8 mouse cellular contexts compared by ENCODE assay signal in the genomic region with DNA sequence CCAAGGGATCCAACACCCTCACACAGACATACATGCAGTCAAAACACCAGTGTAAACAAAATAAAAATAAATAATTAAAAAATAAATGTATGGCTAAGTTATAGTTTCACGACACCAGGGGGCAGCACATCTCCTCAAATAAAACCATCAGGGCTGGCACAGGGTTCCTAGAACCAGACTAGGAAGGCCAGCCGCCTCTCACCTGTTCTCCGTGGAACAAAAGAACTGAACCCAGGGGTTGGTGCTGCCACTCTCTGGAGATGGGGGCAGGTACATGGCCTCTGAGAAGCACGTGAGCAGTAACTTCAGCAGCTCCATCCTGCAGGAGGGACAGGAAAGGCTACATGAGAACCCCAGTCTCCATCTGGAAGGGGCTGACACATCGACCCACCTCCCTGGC. TPM values are rescaled to one million over a fixed set of nuclear protein-coding genes. Genes with fewer than 3 reads are reported as not detected.
A peak's percentile ranks its signal among the peaks of the same experiment; 100 is the strongest.
DNase-seq lines count a peak whose midpoint lies in the region; ATAC-seq lines count a peak whose summit lies in the region.

No protein-coding gene starts in this region.

- DNase-seq in heart, adult 18-20 months = peak; percentile 73 to 89
- DNase-seq in c-Kit-positive CD71-negative TER-119-negative erythroid progenitor cells, embryonic 14.5 days (ENCODE audit: low read depth) = peak; percentile 46
- peak; percentile 92 for DNase-seq in forebrain, embryonic 14.5 days (ENCODE audit: low spot score)
- peak; percentile 73 to 76 for DNase-seq in left cerebral cortex, postnatal 14 days (ENCODE audit: low spot score in 2 of 2)
- peak; percentile 55 to 80 for DNase-seq in spleen, postnatal 4 days (ENCODE audit: low spot score in 2 of 2)

- H3K4me3 ChIP-seq in heart, embryonic 11.5 days (ENCODE audit: low read depth, low read length) = no peak overlapping the region
- no peak overlapping the region for H3K4me3 ChIP-seq in forebrain, embryonic 14.5 days (ENCODE audit: low read depth, low read length)
- H3K4me3 ChIP-seq in hindbrain, embryonic 13.5 days = no peak overlapping the region
- no peak overlapping the region for H3K4me3 ChIP-seq in midbrain, embryonic 15.5 days

- H3K4me1 ChIP-seq in heart, embryonic 11.5 days (ENCODE audit: control insufficient read depth, insufficient read depth, low read length) = no peaks in the 10 kb centered on the region; the same call in 1 of the 2 replicates
- H3K4me1 ChIP-seq in forebrain, embryonic 14.5 days (ENCODE audit: control insufficient read depth, insufficient read depth, low read length) = peaks cover 9% of the 10 kb centered on the region; the same call in 1 of the 2 replicates
- H3K4me1 ChIP-seq in hindbrain, embryonic 13.5 days (replicated peaks) = peaks cover 16% of the 10 kb centered on the region
- H3K4me1 ChIP-seq in midbrain, embryonic 15.5 days = peaks cover 13% of the 10 kb centered on the region

- no peak overlapping the region for H3K9ac ChIP-seq in heart, embryonic 11.5 days (ENCODE audit: low read depth, low read length)
- H3K9ac ChIP-seq in forebrain, embryonic 14.5 days (ENCODE audit: low read length) = no peak overlapping the region; the same call in 1 of the 2 replicates
- H3K9ac ChIP-seq in hindbrain, embryonic 13.5 days = peak overlapping the region; percentile 53
- 0 out of 2 replicates have a peak overlapping the region, but pooled peaks have one; percentile 18 for H3K9ac ChIP-seq in midbrain, embryonic 15.5 days

- no peak overlapping the region for H3K4me2 ChIP-seq in heart, embryonic 11.5 days
- H3K4me2 ChIP-seq in forebrain, embryonic 14.5 days (ENCODE audit: low read length) = no peak overlapping the region
- no peak overlapping the region for H3K4me2 ChIP-seq in hindbrain, embryonic 13.5 days
- H3K4me2 ChIP-seq in midbrain, embryonic 15.5 days = no peak overlapping the region

- ATAC-seq in heart, embryonic 11.5 days (replicated peaks; ENCODE audit: insufficient number of reproducible peaks, low FRiP score, low TSS enrichment) = no peak
- peak; percentile 49 for ATAC-seq in forebrain, embryonic 14.5 days
- 0 out of 2 replicates have a peak, but pooled peaks have one; percentile 50 for ATAC-seq in hindbrain, embryonic 13.5 days (ENCODE audit: low FRiP score)
- peak; percentile 59; the same call in 1 of the 2 replicates for ATAC-seq in midbrain, embryonic 15.5 days (replicated peaks)

- no peaks in the 10 kb centered on the region for H3K36me3 ChIP-seq in heart, embryonic 11.5 days (ENCODE audit: control insufficient read depth, insufficient read depth, low read length)
- H3K36me3 ChIP-seq in forebrain, embryonic 14.5 days (ENCODE audit: control insufficient read depth, insufficient read depth, low read length) = 0 out of 2 replicates have a peak, but pooled peaks cover 7% of the 10 kb centered on the region
- H3K36me3 ChIP-seq in hindbrain, embryonic 13.5 days = peaks cover 30% of the 10 kb centered on the region
- H3K36me3 ChIP-seq in midbrain, embryonic 15.5 days (replicated peaks) = peaks cover 4% of the 10 kb centered on the region

- WGBS in heart, embryonic 11.5 days (ENCODE audit: insufficient replicate concordance) = 19% methylated on average over 5 of the region's 5 CpGs
- WGBS in forebrain, embryonic 14.5 days = 14% methylated on average over 5 of the region's 5 CpGs
- WGBS in hindbrain, embryonic 13.5 days = 23% methylated on average over 5 of the region's 5 CpGs
- WGBS in midbrain, embryonic 15.5 days = 17% methylated on average over 5 of the region's 5 CpGs

- H3K27ac ChIP-seq in heart, embryonic 11.5 days (ENCODE audit: low read depth, low read length) = no peak overlapping the region
- H3K27ac ChIP-seq in forebrain, embryonic 14.5 days (ENCODE audit: low read depth, low read length) = no peak overlapping the region
- peak overlapping the region; percentile 73 for H3K27ac ChIP-seq in hindbrain, embryonic 13.5 days
- H3K27ac ChIP-seq in midbrain, embryonic 15.5 days = peak overlapping the region; percentile 52

- no peaks in the 10 kb centered on the region for H3K9me3 ChIP-seq in heart, embryonic 11.5 days (replicated peaks; ENCODE audit: control insufficient read depth, low read length)
- no peaks in the 10 kb centered on the region for H3K9me3 ChIP-seq in forebrain, embryonic 14.5 days (replicated peaks; ENCODE audit: control insufficient read depth, low read length)
- H3K9me3 ChIP-seq in hindbrain, embryonic 13.5 days = no peaks in the 10 kb centered on the region
- H3K9me3 ChIP-seq in midbrain, embryonic 15.5 days = no peaks in the 10 kb centered on the region

- intact Hi-C loops in left cerebral cortex, postnatal 14 days (cut with DNase I) = loop anchor here (2.0 kb wide), 1 partner anchor 114 kb away; no protein-coding TSS in a partner anchor

- peaks cover 20% of the 10 kb centered on the region for H3K27me3 ChIP-seq in heart, embryonic 11.5 days (ENCODE audit: control insufficient read depth, insufficient read depth, low read length)
- no peaks in the 10 kb centered on the region for H3K27me3 ChIP-seq in forebrain, embryonic 14.5 days (replicated peaks; ENCODE audit: control insufficient read depth, insufficient read depth, low read length)
- H3K27me3 ChIP-seq in hindbrain, embryonic 13.5 days = peaks cover 23% of the 10 kb centered on the region
- no peaks in the 10 kb centered on the region for H3K27me3 ChIP-seq in midbrain, embryonic 15.5 days (replicated peaks)

RNA-seq across cellular contexts. Expression of a gene that starts 9.1 kb away (rescaled TPM):
- 1 to 10 TPM; 2.4 to 3.6 TPM for total RNA-seq in heart, adult 18-20 months (2021)
- polyA plus RNA-seq in heart, embryonic 11.5 days (2014; fragmentation: Nextera tagmentation; extraction: Ambion mirVana) = 6.2 and 7.8 TPM in 2 replicates
- 32.0 and 36.3 TPM in 2 replicates for polyA plus RNA-seq in forebrain, embryonic 14.5 days (2014; fragmentation: Nextera tagmentation; extraction: Ambion mirVana)
- 41.8 and 42.9 TPM in 2 replicates for polyA plus RNA-seq in hindbrain, embryonic 13.5 days (2015; fragmentation: Nextera tagmentation; extraction: Ambion mirVana)
- 100 to 1,000 TPM in 1 of 2 experiments, 10 to 100 TPM in 1; 98.7 to 101 TPM for total RNA-seq in left cerebral cortex, postnatal 14 days (2021)
- 67.0 and 67.2 TPM in 2 replicates for polyA plus RNA-seq in midbrain, embryonic 15.5 days (2015; fragmentation: Nextera tagmentation; extraction: Ambion mirVana)

RNA-seq across cellular contexts. Expression of a gene that starts 23.2 kb away (rescaled TPM):
- 1 to 10 TPM; 4.4 to 4.5 TPM for total RNA-seq in heart, adult 18-20 months (2021)
- 6.2 and 7.8 TPM in 2 replicates for polyA plus RNA-seq in heart, embryonic 11.5 days (2014; fragmentation: Nextera tagmentation; extraction: Ambion mirVana)
- polyA plus RNA-seq in forebrain, embryonic 14.5 days (2014; fragmentation: Nextera tagmentation; extraction: Ambion mirVana) = 17.7 and 19.0 TPM in 2 replicates
- 22.4 and 23.2 TPM in 2 replicates for polyA plus RNA-seq in hindbrain, embryonic 13.5 days (2015; fragmentation: Nextera tagmentation; extraction: Ambion mirVana)
- 10 to 100 TPM; 15.4 to 17.0 TPM for total RNA-seq in left cerebral cortex, postnatal 14 days (2021)
- polyA plus RNA-seq in midbrain, embryonic 15.5 days (2015; fragmentation: Nextera tagmentation; extraction: Ambion mirVana) = 26.9 and 27.3 TPM in 2 replicates

RNA-seq across cellular contexts. Expression of a gene that starts 23.9 kb away (rescaled TPM):
- not detected for total RNA-seq in heart, adult 18-20 months (2021)
- polyA plus RNA-seq in heart, embryonic 11.5 days (2014; fragmentation: Nextera tagmentation; extraction: Ambion mirVana) = not detected in 2 replicates
- 0.06 and 0.09 TPM in 2 replicates for polyA plus RNA-seq in forebrain, embryonic 14.5 days (2014; fragmentation: Nextera tagmentation; extraction: Ambion mirVana)
- 1.00 and 1.1 TPM in 2 replicates for polyA plus RNA-seq in hindbrain, embryonic 13.5 days (2015; fragmentation: Nextera tagmentation; extraction: Ambion mirVana)
- total RNA-seq in left cerebral cortex, postnatal 14 days (2021) = not detected
- polyA plus RNA-seq in midbrain, embryonic 15.5 days (2015; fragmentation: Nextera tagmentation; extraction: Ambion mirVana) = 0.75 and 0.90 TPM in 2 replicates

RNA-seq across cellular contexts. Expression of a gene that starts 36.6 kb away (rescaled TPM):
- total RNA-seq in heart, adult 18-20 months (2021) = under 1 TPM in 1 of 2 experiments, not detected in 1; 0.10 TPM
- 0.06 and 0.17 TPM in 2 replicates for polyA plus RNA-seq in heart, embryonic 11.5 days (2014; fragmentation: Nextera tagmentation; extraction: Ambion mirVana)
- not detected in 2 replicates for polyA plus RNA-seq in forebrain, embryonic 14.5 days (2014; fragmentation: Nextera tagmentation; extraction: Ambion mirVana)
- 0.06 and 0.14 TPM in 2 replicates for polyA plus RNA-seq in hindbrain, embryonic 13.5 days (2015; fragmentation: Nextera tagmentation; extraction: Ambion mirVana)
- under 1 TPM; 0.33 to 0.44 TPM for total RNA-seq in left cerebral cortex, postnatal 14 days (2021)
- 0.09 and 0.18 TPM in 2 replicates for polyA plus RNA-seq in midbrain, embryonic 15.5 days (2015; fragmentation: Nextera tagmentation; extraction: Ambion mirVana)

RNA-seq across cellular contexts. Expression of a gene that starts 45.1 kb away (rescaled TPM):
- total RNA-seq in heart, adult 18-20 months (2021) = 100 to 1,000 TPM; 140 to 166 TPM
- 163 and 177 TPM in 2 replicates for polyA plus RNA-seq in heart, embryonic 11.5 days (2014; fragmentation: Nextera tagmentation; extraction: Ambion mirVana)
- 203 and 253 TPM in 2 replicates for polyA plus RNA-seq in forebrain, embryonic 14.5 days (2014; fragmentation: Nextera tagmentation; extraction: Ambion mirVana)
- 196 and 205 TPM in 2 replicates for polyA plus RNA-seq in hindbrain, embryonic 13.5 days (2015; fragmentation: Nextera tagmentation; extraction: Ambion mirVana)
- total RNA-seq in left cerebral cortex, postnatal 14 days (2021) = 100 to 1,000 TPM; 101 to 112 TPM
- polyA plus RNA-seq in midbrain, embryonic 15.5 days (2015; fragmentation: Nextera tagmentation; extraction: Ambion mirVana) = 182 and 191 TPM in 2 replicates

Comparison
In these comparisons a context has a peak if more than half of its experiments do, and no peak if none do; other contexts are left out.
1. H3K27ac ChIP-seq: peak in hindbrain, embryonic 13.5 days (single experiment) and midbrain, embryonic 15.5 days (single experiment); none in heart, embryonic 11.5 days (single experiment) and forebrain, embryonic 14.5 days (single experiment).
2. H3K9ac ChIP-seq: peak in hindbrain, embryonic 13.5 days (single experiment) and midbrain, embryonic 15.5 days (single experiment); none in heart, embryonic 11.5 days (single experiment) and forebrain, embryonic 14.5 days (single experiment).
3. Peak in every context shown above with its lines, with median percentiles within 50 percentile points of each other: DNase-seq.